Mouse (Mus musculus): ENCODE results near the gene Gm28551. TPM values are rescaled to one million over a fixed set of nuclear protein-coding genes. Genes with fewer than 3 reads are reported as not detected.
A peak's percentile ranks its signal among the peaks of the same experiment; 100 is the strongest.

Gene Gm28551
- total and polyA plus RNA-seq, 2 experiments from 2014 or later = 0.66 to 2.1 TPM

- Histone ChIP-seq H3K4me1 (ENCODE audit: insufficient read depth, low read length) (no peaks in the 10 kb centered on the region), H3K9me3 (ENCODE audit: low read length) (no peaks in the 10 kb centered on the region), H3K4me2 (ENCODE audit: low read depth, low read length, poor library complexity, severe bottlenecking) (no peak overlapping the region), H3K36me3 (ENCODE audit: insufficient read depth, low read length) (no peaks in the 10 kb centered on the region), H3K27ac (ENCODE audit: low read depth, low read length) (no peak overlapping the region), H3K27me3 (ENCODE audit: insufficient read depth, low read length) (no peaks in the 10 kb centered on the region), H3K9ac (replicated peaks; ENCODE audit: low read length, poor library complexity, severe bottlenecking) (no peak overlapping the region), H3K4me3 (ENCODE audit: low read depth, low read length) (no peak overlapping the region)
- no peak for TF ChIP-seq CTCF (IDR thresholded peaks at IDR 0.05)
- ATAC-seq (ENCODE audit: low FRiP score) (no peak), DNase-seq (ENCODE audit: low spot score) (no peak)
- 98% methylated on average over 1 of the region's 1 CpGs for WGBS
Measured at GRCm38 (mm10) chr1:53324277-53324676, 28.2 kb downstream of the Gm28551 start.

- Histone ChIP-seq H3K9ac (replicated peaks; ENCODE audit: low read length, poor library complexity, severe bottlenecking) (no peak overlapping the region), H3K9me3 (ENCODE audit: low read length) (no peaks in the 10 kb centered on the region), H3K27me3 (ENCODE audit: insufficient read depth, low read length) (no peaks in the 10 kb centered on the region), H3K4me1 (ENCODE audit: insufficient read depth, low read length) (no peaks in the 10 kb centered on the region), H3K4me2 (ENCODE audit: low read depth, low read length, poor library complexity, severe bottlenecking) (no peak overlapping the region), H3K4me3 (ENCODE audit: low read depth, low read length) (no peak overlapping the region), H3K27ac (ENCODE audit: low read depth, low read length) (no peak overlapping the region), H3K36me3 (ENCODE audit: insufficient read depth, low read length) (peaks cover under 1% of the 10 kb centered on the region; the same call in 1 of the 2 replicates)
- no peak for TF ChIP-seq CTCF (IDR thresholded peaks at IDR 0.05)
- DNase-seq (ENCODE audit: low spot score) (no peak), ATAC-seq (ENCODE audit: low FRiP score) (no peak)
- 94% methylated on average over 5 of the region's 5 CpGs for WGBS
Measured at GRCm38 (mm10) chr1:53323254-53323653, 29.2 kb downstream of the Gm28551 start.

GRCm38 (mm10) chr1:53321662-53322344 lies 30.7 kb downstream of the Gm28551 start:
- H3K27ac ChIP-seq (ENCODE audit: low read depth, low read length) = no peak overlapping the region
- TF ChIP-seq CTCF (IDR thresholded peaks at IDR 0.05) = no peak
- WGBS = 94% methylated on average over 4 of the region's 4 CpGs
- no peak overlapping the region for H3K4me3 ChIP-seq (ENCODE audit: low read depth, low read length)
- H3K4me1 ChIP-seq (ENCODE audit: insufficient read depth, low read length) = no peaks in the 10 kb centered on the region
- H3K9me3 ChIP-seq (ENCODE audit: low read length) = no peaks in the 10 kb centered on the region
- no peak for ATAC-seq (ENCODE audit: low FRiP score)
- H3K4me2 ChIP-seq (ENCODE audit: low read depth, low read length, poor library complexity, severe bottlenecking) = no peak overlapping the region
- no peak for DNase-seq (ENCODE audit: low spot score)
- H3K27me3 ChIP-seq (ENCODE audit: insufficient read depth, low read length) = no peaks in the 10 kb centered on the region
- peaks cover 7% of the 10 kb centered on the region; the same call in 1 of the 2 replicates for H3K36me3 ChIP-seq (ENCODE audit: insufficient read depth, low read length)
- H3K9ac ChIP-seq (replicated peaks; ENCODE audit: low read length, poor library complexity, severe bottlenecking) = no peak overlapping the region

GRCm38 (mm10) chr1:53312989-53313967 lies 39.2 kb downstream of the Gm28551 start, which contains the start of gene Osgepl1:
Gene Osgepl1 (plus strand): TSS chr1:53313624.
- H3K27me3 ChIP-seq (ENCODE audit: insufficient read depth, low read length) = no peaks in the 10 kb centered on the region
- H3K36me3 ChIP-seq (ENCODE audit: insufficient read depth, low read length) = peaks cover 7% of the 10 kb centered on the region; the same call in 1 of the 2 replicates
- H3K4me2 ChIP-seq (ENCODE audit: low read depth, low read length, poor library complexity, severe bottlenecking) = peak within 1 kb of the TSS; percentile 70
- peak within 1 kb of the TSS; percentile 68 for H3K4me3 ChIP-seq (ENCODE audit: low read depth, low read length)
- peak within 1 kb of the TSS; percentile 77 for H3K27ac ChIP-seq (ENCODE audit: low read depth, low read length)
- H3K9ac ChIP-seq (replicated peaks; ENCODE audit: low read length, poor library complexity, severe bottlenecking) = peak within 1 kb of the TSS; percentile 74
- TF ChIP-seq CTCF (IDR thresholded peaks at IDR 0.05) = peak; percentile 56
- ATAC-seq (ENCODE audit: low FRiP score) = peak; percentile 97
- WGBS = 3% methylated on average over 27 of the region's 27 CpGs
- DNase-seq (ENCODE audit: low spot score) = peak; percentile 93
- H3K4me1 ChIP-seq (ENCODE audit: insufficient read depth, low read length) = no peaks in the 10 kb centered on the region
- no peaks in the 10 kb centered on the region for H3K9me3 ChIP-seq (ENCODE audit: low read length)

GRCm38 (mm10) chr1:53300506-53300905 lies 52.0 kb downstream of the Gm28551 start:
- no peaks in the 10 kb centered on the region for H3K36me3 ChIP-seq (ENCODE audit: insufficient read depth, low read length)
- H3K4me2 ChIP-seq (ENCODE audit: low read depth, low read length, poor library complexity, severe bottlenecking) = no peak overlapping the region
- H3K9ac ChIP-seq (replicated peaks; ENCODE audit: low read length, poor library complexity, severe bottlenecking) = no peak overlapping the region
- no peaks in the 10 kb centered on the region for H3K9me3 ChIP-seq (ENCODE audit: low read length)
- no peak overlapping the region for H3K27ac ChIP-seq (ENCODE audit: low read depth, low read length)
- no peak overlapping the region for H3K4me3 ChIP-seq (ENCODE audit: low read depth, low read length)
- no peaks in the 10 kb centered on the region for H3K27me3 ChIP-seq (ENCODE audit: insufficient read depth, low read length)
- TF ChIP-seq CTCF (IDR thresholded peaks at IDR 0.05) = no peak
- WGBS = 93% methylated on average over 4 of the region's 4 CpGs
- ATAC-seq (ENCODE audit: low FRiP score) (no peak), DNase-seq (ENCODE audit: low spot score) (no peak)
- no peaks in the 10 kb centered on the region for H3K4me1 ChIP-seq (ENCODE audit: insufficient read depth, low read length)

Data from midbrain, postnatal 0 days (tissue).